ENCODE assay signal across 25 mouse cellular contexts in the genomic region with DNA sequence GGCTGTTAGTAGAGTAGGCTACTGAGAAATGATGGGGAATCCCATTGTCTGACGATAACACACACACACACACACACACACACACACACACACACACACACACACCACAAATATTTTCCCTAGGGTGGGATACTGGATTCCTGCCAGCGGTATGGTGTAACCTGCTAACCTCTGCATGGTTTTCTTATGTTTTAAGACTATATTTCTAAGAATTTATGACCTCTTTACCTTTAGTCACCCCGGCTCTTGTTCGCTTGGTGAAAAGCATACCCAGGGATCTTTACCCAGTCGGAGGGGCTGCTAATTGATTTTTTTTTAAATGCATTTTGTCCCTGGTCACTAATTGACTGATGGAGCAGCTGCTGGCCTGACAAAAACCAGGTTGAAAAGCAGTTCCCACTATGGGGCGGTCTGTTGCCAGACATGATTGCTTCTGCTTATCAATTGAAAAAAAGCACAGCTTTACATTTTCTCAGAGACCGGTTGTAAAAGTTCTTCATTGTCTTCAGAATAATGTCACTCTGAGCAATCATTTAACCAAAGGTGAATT. TPM values are rescaled to one million over a fixed set of nuclear protein-coding genes. Genes with fewer than 3 reads are reported as not detected.
DNase-seq lines count a peak whose midpoint lies in the region; ATAC-seq and TF ChIP-seq lines count a peak whose summit lies in the region.
"Had no signal": no experiment of that assay in that cellular context is flagged by ENCODE, and none has a peak within 500 bp of the region (broad histone marks: within the 10 kb centered on the region; RNA-seq: fewer than 3 reads in every experiment).

No protein-coding gene starts in this region.

- DNase-seq in midbrain, embryonic 14.5 days: peak; percentile 10
- no peak for DNase-seq in midbrain, postnatal 0 days (ENCODE audit: low spot score)
- peak; percentile 17 for DNase-seq in embryo, embryonic 11.5 days (ENCODE audit: low read depth, low spot score)
- DNase-seq in limb, embryonic 11.5 days (ENCODE audit: low spot score): peak; percentile 61
- DNase-seq in ovary, postnatal 10 days (ENCODE audit: low spot score): no peak
- DNase-seq in left cerebral cortex, adult 8-10 months (ENCODE audit: low spot score in 2 of 2): no peak
- DNase-seq in heart, postnatal 36 days: no peak
- DNase-seq: adrenal gland, adult 8-10 months; cerebellum, adult 8-10 months; heart, postnatal 4 days; kidney, adult 9 months; kidney, postnatal 14 days; lung, postnatal 36 days; thymus, postnatal 14 days had no signal

- H3K4me3 ChIP-seq in midbrain, embryonic 14.5 days (replicated peaks; ENCODE audit: low read depth, low read length): no peak overlapping the region
- no peak overlapping the region for H3K4me3 ChIP-seq in midbrain, postnatal 0 days (ENCODE audit: low read depth, low read length)
- H3K4me3 ChIP-seq in limb, embryonic 11.5 days (ENCODE audit: low read depth, low read length): no peak overlapping the region
- H3K4me3 ChIP-seq: embryonic facial prominence, embryonic 15.5 days; heart, embryonic 15.5 days; liver, embryonic 15.5 days; lung, embryonic 15.5 days; megakaryocyte, embryonic 14.5 days; midbrain, embryonic 15.5 days; myocyte had no signal

- no peak overlapping the region for H3K27ac ChIP-seq in midbrain, embryonic 14.5 days (replicated peaks; ENCODE audit: low read depth, low read length)
- H3K27ac ChIP-seq in midbrain, postnatal 0 days (ENCODE audit: low read depth, low read length): no peak overlapping the region
- H3K27ac ChIP-seq in limb, embryonic 11.5 days (replicated peaks; ENCODE audit: low read depth, low read length): no peak overlapping the region
- H3K27ac ChIP-seq: embryonic facial prominence, embryonic 15.5 days; heart, embryonic 15.5 days; liver, embryonic 15.5 days; lung, embryonic 15.5 days; midbrain, embryonic 15.5 days had no signal

- no peaks in the 10 kb centered on the region for H3K9me3 ChIP-seq in midbrain, embryonic 14.5 days (ENCODE audit: control insufficient read depth, low read length)
- no peaks in the 10 kb centered on the region for H3K9me3 ChIP-seq in midbrain, postnatal 0 days (ENCODE audit: low read length)
- H3K9me3 ChIP-seq in limb, embryonic 11.5 days (ENCODE audit: control insufficient read depth, low read length): no peaks in the 10 kb centered on the region
- H3K9me3 ChIP-seq: embryonic facial prominence, embryonic 15.5 days; heart, embryonic 15.5 days; liver, embryonic 15.5 days; lung, embryonic 15.5 days; midbrain, embryonic 15.5 days had no signal

- no peak for TF ChIP-seq CTCF in midbrain, postnatal 0 days (IDR thresholded peaks at IDR 0.05)

- H3K9ac ChIP-seq in midbrain, embryonic 14.5 days (replicated peaks; ENCODE audit: low read length): no peak overlapping the region
- H3K9ac ChIP-seq in midbrain, postnatal 0 days (replicated peaks; ENCODE audit: low read length, poor library complexity, severe bottlenecking): no peak overlapping the region
- no peak overlapping the region for H3K9ac ChIP-seq in limb, embryonic 11.5 days (ENCODE audit: low read length)
- H3K9ac ChIP-seq: embryonic facial prominence, embryonic 15.5 days; heart, embryonic 15.5 days; liver, embryonic 15.5 days; lung, embryonic 15.5 days; midbrain, embryonic 15.5 days had no signal

- no peak overlapping the region for H3K4me2 ChIP-seq in midbrain, embryonic 14.5 days (ENCODE audit: low read length)
- no peak overlapping the region for H3K4me2 ChIP-seq in midbrain, postnatal 0 days (ENCODE audit: low read depth, low read length, poor library complexity, severe bottlenecking)
- no peak overlapping the region for H3K4me2 ChIP-seq in limb, embryonic 11.5 days (ENCODE audit: low read depth, severe bottlenecking)
- H3K4me2 ChIP-seq: embryonic facial prominence, embryonic 15.5 days; heart, embryonic 15.5 days; liver, embryonic 15.5 days; lung, embryonic 15.5 days; midbrain, embryonic 15.5 days had no signal

- H3K36me3 ChIP-seq in midbrain, embryonic 14.5 days (ENCODE audit: control insufficient read depth, insufficient read depth, low read length): no peaks in the 10 kb centered on the region
- H3K36me3 ChIP-seq in midbrain, postnatal 0 days (ENCODE audit: insufficient read depth, low read length): no peaks in the 10 kb centered on the region
- H3K36me3 ChIP-seq in limb, embryonic 11.5 days (ENCODE audit: control insufficient read depth, insufficient read depth, low read length): no peaks in the 10 kb centered on the region
- H3K36me3 ChIP-seq: embryonic facial prominence, embryonic 15.5 days; heart, embryonic 15.5 days; liver, embryonic 15.5 days; lung, embryonic 15.5 days; midbrain, embryonic 15.5 days had no signal

- no peak for ATAC-seq in midbrain, embryonic 14.5 days (ENCODE audit: low FRiP score, low TSS enrichment)
- ATAC-seq in midbrain, postnatal 0 days (ENCODE audit: low FRiP score): no peak
- ATAC-seq in limb, embryonic 11.5 days (ENCODE audit: insufficient number of reproducible peaks, low FRiP score, low TSS enrichment, low read depth): no peak; the same call in 1 of the 2 replicates
- ATAC-seq: activated CD4-positive, CD25-positive, alpha-beta regulatory T cell, adult 4 months; forebrain, embryonic 14.5 days; midbrain, embryonic 15.5 days had no signal

- H3K4me1 ChIP-seq in midbrain, embryonic 14.5 days (ENCODE audit: control insufficient read depth, insufficient read depth, low read length): no peaks in the 10 kb centered on the region
- no peaks in the 10 kb centered on the region for H3K4me1 ChIP-seq in midbrain, postnatal 0 days (ENCODE audit: insufficient read depth, low read length)
- H3K4me1 ChIP-seq in limb, embryonic 11.5 days (ENCODE audit: control insufficient read depth, insufficient read depth, low read length): no peaks in the 10 kb centered on the region
- H3K4me1 ChIP-seq: embryonic facial prominence, embryonic 15.5 days; heart, embryonic 15.5 days; liver, embryonic 15.5 days; lung, embryonic 15.5 days; megakaryocyte, embryonic 14.5 days had no signal

- no peaks in the 10 kb centered on the region for H3K27me3 ChIP-seq in midbrain, embryonic 14.5 days (ENCODE audit: control insufficient read depth, insufficient read depth, low read length)
- no peaks in the 10 kb centered on the region for H3K27me3 ChIP-seq in midbrain, postnatal 0 days (ENCODE audit: insufficient read depth, low read length)
- H3K27me3 ChIP-seq in limb, embryonic 11.5 days (ENCODE audit: control insufficient read depth, insufficient read depth, low read length): no peaks in the 10 kb centered on the region
- H3K27me3 ChIP-seq: embryonic facial prominence, embryonic 15.5 days; heart, embryonic 15.5 days; liver, embryonic 15.5 days; lung, embryonic 15.5 days; megakaryocyte, embryonic 14.5 days; midbrain, embryonic 15.5 days had no signal

- 60% methylated on average over 7 of the region's 7 CpGs for WGBS in midbrain, embryonic 14.5 days
- 68% methylated on average over 7 of the region's 7 CpGs for WGBS in midbrain, postnatal 0 days
- WGBS in limb, embryonic 11.5 days: 30% methylated on average over 7 of the region's 7 CpGs

- intact Hi-C loops in heart, postnatal 36 days (cut with DNase I): no loop called here

RNA-seq across cellular contexts. Expression of gene Tenm3, which starts 46.5 kb away (rescaled TPM):
- polyA plus RNA-seq in midbrain, embryonic 14.5 days (2014; fragmentation: Nextera tagmentation; extraction: Ambion mirVana): 45.2 and 61.6 TPM in 2 replicates
- 160 and 184 TPM in 2 replicates for total RNA-seq in midbrain, postnatal 0 days (2014; rRNA removed)
- 22.9 and 25.0 TPM in 2 replicates for polyA plus RNA-seq in midbrain, postnatal 0 days (2015; fragmentation: Nextera tagmentation; extraction: Ambion mirVana)
- 51.6 and 52.1 TPM in 2 replicates for polyA plus RNA-seq in limb, embryonic 11.5 days (2014; fragmentation: Nextera tagmentation; extraction: Ambion mirVana)
- 10 to 100 TPM; 71.0 to 86.4 (median 79.6) TPM for total RNA-seq in left cerebral cortex, adult 8-10 months (2022)
- total RNA-seq in heart, postnatal 36 days (2021): 1 to 10 TPM; 2.6 to 3.7 TPM
- total RNA-seq: MEL; neutrophil, adult 5-6 weeks had no signal
- polyA plus RNA-seq: activated CD4-positive, CD25-positive, alpha-beta regulatory T cell, adult 4 months had no signal

Comparison
In these comparisons a context has a peak if more than half of its experiments do, and no peak if none do; other contexts are left out.
1. DNase-seq: peak in midbrain, embryonic 14.5 days (single experiment), embryo, embryonic 11.5 days (single experiment) and limb, embryonic 11.5 days (single experiment); none in midbrain, postnatal 0 days (single experiment), ovary, postnatal 10 days (single experiment), left cerebral cortex, adult 8-10 months (0 of 2) and heart, postnatal 36 days (0 of 2).
2. RNA of gene Tenm3, which starts 46.5 kb away (total RNA-seq): 160 to 184 TPM in midbrain, postnatal 0 days and 71.0 to 86.4 TPM in left cerebral cortex, adult 8-10 months; 2.6 to 3.7 TPM in heart, postnatal 36 days; every median in the first group is over 10 times any median in the second.